Mouse (Mus musculus) kidney, postnatal 0 days (tissue): Measurements from ENCODE around the gene Ereg. TPM values are rescaled to one million over a fixed set of nuclear protein-coding genes. Genes with fewer than 3 reads are reported as not detected.

ENCODE experiments used
- ATAC-seq: fragments of 200-750 bp; cut with Nextera tagmentation; replicated peaks from 2 replicates; pipeline ENCODE4 v1.8.0; 2017; ENCODE audit warnings: low read depth, moderate number of reproducible peaks, moderate TSS enrichment, moderate library complexity; ENCODE audit not compliant: low FRiP score
- DNase-seq: peaks from one replicate; pipeline ENCODE4 v3.0.0-alpha.2; 2016; ENCODE audit warnings: low spot score
- H3K27ac ChIP-seq: fragments of 300-500 bp; sonication (generic); 2 replicates; pipeline ENCODE4 v1.5.1; 2014; ENCODE audit warnings: mild to moderate bottlenecking
- H3K27me3 ChIP-seq: fragments of 300-500 bp; sonication (generic); 2 replicates; pipeline ENCODE4 v1.6.1; 2014; ENCODE audit warnings: low read length, mixed read lengths; ENCODE audit not compliant: insufficient read depth
- H3K36me3 ChIP-seq: fragments of 300-500 bp; sonication (generic); 2 replicates; pipeline ENCODE4 v1.6.1; 2014; ENCODE audit warnings: low read length, mixed read lengths; ENCODE audit not compliant: insufficient read depth
- H3K4me1 ChIP-seq: fragments of 300-500 bp; sonication (generic); replicated peaks from 2 replicates; pipeline ENCODE4 v1.6.1; 2014; ENCODE audit warnings: antibody characterized with exemption, low read length, mixed read lengths; ENCODE audit not compliant: insufficient read depth
- H3K4me2 ChIP-seq: fragments of 300-500 bp; sonication (generic); 2 replicates; pipeline ENCODE4 v1.6.1; 2014; ENCODE audit warnings: mild to moderate bottlenecking, low read length, moderate library complexity, mixed read lengths
- H3K4me3 ChIP-seq: fragments of 300-500 bp; sonication (generic); replicated peaks from 2 replicates; pipeline ENCODE4 v1.5.1; 2014; ENCODE audit warnings: low read depth, low read length
- H3K9ac ChIP-seq: fragments of 300-500 bp; sonication (generic); 2 replicates; pipeline ENCODE4 v1.6.1; 2014; ENCODE audit warnings: low read depth, low read length
- H3K9me3 ChIP-seq: fragments of 300-500 bp; sonication (generic); replicated peaks from 2 replicates; pipeline ENCODE4 v1.6.1; 2016; ENCODE audit warnings: low read length, inconsistent platforms, mixed read lengths
- CTCF ChIP-seq: IDR thresholded peaks from 2 replicates; pipeline ENCODE4 v1.5.1; 2016; ENCODE audit warnings: antibody characterized with exemption, low read depth, mild to moderate bottlenecking, moderate library complexity
- WGBS: fragments of 180-500 bp; shearing (Covaris S2); extraction: QIAGEN DNeasy Blood & Tissue Kit; methylation state at CpG from one replicate; pipeline ENCODE4 v1.1.7; 2014; 5-methylcytosine and 5-hydroxymethylcytosine counted together
- polyA plus RNA-seq: library from polyadenylated mRNA; unstranded; fragments of >200 nt; fragmentation: Nextera tagmentation; extraction: Ambion mirVana; gene quantifications from 2 replicates; pipeline ENCODE4 v1.2.1, GENCODE M21; 2015

Gene Ereg
- polyA plus RNA-seq, 1 experiment from 2014 or later: not detected

DNA sequence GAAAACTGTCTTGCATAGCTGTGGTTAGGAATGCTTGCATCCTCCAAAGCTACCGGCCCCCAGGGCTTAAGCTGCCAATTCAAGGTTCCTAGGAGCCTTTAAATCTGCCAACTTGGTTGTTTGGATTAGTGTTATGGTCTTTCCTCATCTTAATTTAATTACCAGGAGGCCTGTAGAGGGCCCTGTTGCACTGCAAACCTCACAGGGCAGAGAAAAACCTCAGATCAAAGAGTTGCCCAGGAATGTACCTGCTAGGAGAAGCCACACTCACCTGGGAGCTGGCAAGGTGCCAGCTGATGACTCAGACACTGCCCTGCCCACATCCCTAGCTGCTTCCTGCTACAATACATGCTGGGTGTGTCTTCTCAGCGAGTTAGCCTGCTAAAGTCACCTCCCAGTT is 35.9 kb upstream of the Ereg start:
- peak; percentile 55 for TF ChIP-seq CTCF
- H3K9me3 ChIP-seq: no peaks in the 10 kb centered on the region
- DNase-seq (peak; percentile 60), ATAC-seq (peak; percentile 86)
- H3K4me1 ChIP-seq: no peaks in the 10 kb centered on the region
- no peaks in the 10 kb centered on the region for H3K36me3 ChIP-seq
- no peak overlapping the region for H3K4me3 ChIP-seq
- no peak overlapping the region for H3K27ac ChIP-seq
- no peaks in the 10 kb centered on the region for H3K27me3 ChIP-seq
- WGBS: 4% methylated on average over 2 of the region's 2 CpGs
- no peak overlapping the region for H3K9ac ChIP-seq
- H3K4me2 ChIP-seq: no peak overlapping the region

GRCm38 (mm10) chr5:91038963-91039362 is 35.5 kb upstream of the Ereg start:
- Histone ChIP-seq H3K27me3 (no peaks in the 10 kb centered on the region), H3K36me3 (no peaks in the 10 kb centered on the region), H3K4me2 (no peak overlapping the region), H3K27ac (no peak overlapping the region), H3K9ac (no peak overlapping the region), H3K4me3 (no peak overlapping the region), H3K4me1 (no peaks in the 10 kb centered on the region), H3K9me3 (no peaks in the 10 kb centered on the region)
- ATAC-seq: no peak
- 64% methylated on average over 2 of the region's 2 CpGs for WGBS
- TF ChIP-seq CTCF: no peak
- DNase-seq: no peak

DNA sequence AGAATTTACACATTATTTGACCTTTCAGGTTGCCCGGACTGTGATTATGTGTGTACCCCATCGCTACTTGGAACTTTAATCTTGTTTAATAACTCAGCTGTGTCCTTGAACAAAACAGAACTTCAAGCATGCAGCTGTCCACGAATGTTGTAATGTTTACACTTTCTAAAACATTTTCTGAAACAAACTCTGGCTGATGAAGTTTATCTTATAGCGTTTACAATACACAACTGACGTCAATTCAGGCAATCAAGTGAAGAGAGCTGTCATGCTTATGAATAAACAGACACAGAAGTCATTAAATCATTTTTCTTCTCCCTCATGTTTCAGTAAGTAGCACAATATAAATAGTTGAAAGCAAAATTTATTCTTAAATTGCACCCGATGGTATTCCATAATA is 26.4 kb upstream of the Ereg start:
- Histone ChIP-seq H3K36me3 (no peaks in the 10 kb centered on the region), H3K9me3 (no peaks in the 10 kb centered on the region), H3K4me3 (no peak overlapping the region), H3K9ac (no peak overlapping the region), H3K4me2 (no peak overlapping the region), H3K4me1 (no peaks in the 10 kb centered on the region), H3K27me3 (no peaks in the 10 kb centered on the region), H3K27ac (no peak overlapping the region)
- no peak for TF ChIP-seq CTCF
- DNase-seq (peak; percentile 2), ATAC-seq (no peak)
- 63% methylated on average over 6 of the region's 6 CpGs for WGBS

- 82% methylated on average over 8 of the region's 8 CpGs for WGBS
- Histone ChIP-seq H3K4me1 (no peaks in the 10 kb centered on the region), H3K4me2 (no peak overlapping the region), H3K9me3 (no peaks in the 10 kb centered on the region), H3K36me3 (no peaks in the 10 kb centered on the region), H3K27ac (no peak overlapping the region), H3K27me3 (no peaks in the 10 kb centered on the region), H3K9ac (no peak overlapping the region), H3K4me3 (no peak overlapping the region)
- ATAC-seq (no peak), DNase-seq (no peak)
- TF ChIP-seq CTCF: no peak
Observed at GRCm38 (mm10) chr5:91048397-91048796, 26.0 kb upstream of the Ereg start.

DNA sequence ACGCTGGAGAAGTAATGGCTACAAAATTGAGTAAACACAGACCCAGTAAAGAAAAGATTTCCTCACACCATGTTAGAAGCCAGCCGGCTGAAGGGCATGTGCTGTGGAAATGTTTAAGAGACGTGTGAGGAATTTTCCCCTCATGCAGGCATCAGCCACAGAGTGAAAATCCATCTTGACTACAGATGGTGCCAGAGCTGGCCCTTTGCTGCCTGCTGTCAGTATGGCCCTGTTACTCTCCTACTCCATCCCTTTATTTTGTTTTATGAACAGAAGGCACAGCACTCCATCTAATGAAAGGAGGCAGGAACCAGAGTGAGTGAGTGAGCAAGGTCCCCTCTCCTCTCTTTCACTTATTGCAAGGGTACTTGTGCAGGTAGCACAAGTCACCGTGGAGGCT is 2.1 kb upstream of the Ereg start:
- DNase-seq (no peak), ATAC-seq (no peak)
- TF ChIP-seq CTCF: no peak
- no peak overlapping the region for H3K4me3 ChIP-seq
- peaks cover 5% of the 10 kb centered on the region; the same call in 1 of the 2 replicates for H3K27me3 ChIP-seq
- no peak overlapping the region for H3K4me2 ChIP-seq
- H3K4me1 ChIP-seq: no peaks in the 10 kb centered on the region
- no peak overlapping the region for H3K9ac ChIP-seq
- H3K9me3 ChIP-seq: no peaks in the 10 kb centered on the region
- WGBS: 82% methylated on average over 4 of the region's 4 CpGs
- no peak overlapping the region for H3K27ac ChIP-seq
- no peaks in the 10 kb centered on the region for H3K36me3 ChIP-seq

DNA sequence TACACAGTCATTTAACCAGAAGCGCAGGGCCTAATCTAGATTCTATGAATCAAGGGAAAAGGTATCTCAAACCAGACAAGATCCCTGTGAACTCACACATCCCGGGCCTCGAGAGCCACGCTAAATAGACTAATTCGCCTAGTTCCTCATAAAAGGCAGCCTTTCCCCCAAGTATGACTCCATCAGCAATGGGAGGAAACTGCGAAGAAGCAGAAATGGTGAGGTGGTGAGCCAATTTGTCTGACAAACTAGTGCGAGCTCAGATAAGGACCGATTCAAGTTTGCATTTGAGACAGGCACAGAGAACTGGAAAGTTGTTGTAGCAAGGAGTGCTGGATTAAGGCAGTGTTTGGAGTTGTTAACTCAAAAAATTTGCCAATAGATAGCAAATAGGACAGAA is 796 bp upstream of the Ereg start:
- H3K9me3 ChIP-seq: no peaks in the 10 kb centered on the region
- ATAC-seq (no peak), DNase-seq (no peak)
- WGBS: 82% methylated on average over 8 of the region's 8 CpGs
- H3K9ac ChIP-seq: no peak overlapping the region
- TF ChIP-seq CTCF: no peak
- no peak overlapping the region for H3K4me3 ChIP-seq
- H3K4me2 ChIP-seq: no peak overlapping the region
- H3K4me1 ChIP-seq: no peaks in the 10 kb centered on the region
- no peak overlapping the region for H3K27ac ChIP-seq
- no peaks in the 10 kb centered on the region for H3K36me3 ChIP-seq
- peaks cover 5% of the 10 kb centered on the region; the same call in 1 of the 2 replicates for H3K27me3 ChIP-seq

GRCm38 (mm10) chr5:91074026-91074425 is 396 bp upstream of the Ereg start:
- no peak for ATAC-seq
- H3K4me3 ChIP-seq: no peak overlapping the region
- TF ChIP-seq CTCF: no peak
- no peaks in the 10 kb centered on the region for H3K4me1 ChIP-seq
- peak overlapping the region; percentile 52; the same call in 1 of the 2 replicates for H3K4me2 ChIP-seq
- H3K36me3 ChIP-seq: no peaks in the 10 kb centered on the region
- H3K9ac ChIP-seq: no peak overlapping the region
- no peaks in the 10 kb centered on the region for H3K9me3 ChIP-seq
- WGBS: 36% methylated on average over 8 of the region's 8 CpGs
- peaks cover 5% of the 10 kb centered on the region; the same call in 1 of the 2 replicates for H3K27me3 ChIP-seq
- no peak overlapping the region for H3K27ac ChIP-seq
- no peak for DNase-seq
